Mouse (Mus musculus) 3134 (cell line): Measurements from ENCODE around the gene Dut.
"Not testable (repeated sequence)": the region's sequence is repeated elsewhere in the genome, so short reads cannot be mapped to it uniquely, and the experiment has no call there.

Source experiments
- DNase-seq: peaks from one replicate; pipeline ENCODE4 v3.0.0-alpha.2; 2011; ENCODE audit warnings: low spot score; ENCODE audit not compliant: insufficient read length; ENCODE audit errors: extremely low read depth

The Dut gene

GRCm38 (mm10) chr2:125253699-125254098 lies 6.7 kb downstream of the Dut start:
- DNase-seq: no peak

DNA sequence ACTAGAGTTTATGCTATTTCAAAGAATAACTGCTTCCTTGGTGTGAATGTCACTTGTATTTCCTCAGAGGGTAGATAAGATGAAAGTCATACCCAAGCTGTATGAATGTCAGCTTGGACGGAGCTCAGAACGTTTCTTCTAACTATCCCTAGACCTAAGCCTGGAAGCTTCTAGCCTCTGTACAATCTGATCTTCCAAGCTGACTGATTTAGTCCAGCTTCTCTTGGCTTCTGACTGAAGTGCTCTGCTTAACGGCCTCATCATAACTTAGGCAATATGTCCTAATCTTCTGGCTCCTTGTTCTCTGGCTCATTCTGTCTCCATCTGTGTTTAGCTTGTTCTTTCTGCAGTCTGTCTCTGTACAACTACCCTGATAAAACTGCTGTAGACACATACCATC lies 7.6 kb downstream of the Dut start:
- DNase-seq: no peak

DNA sequence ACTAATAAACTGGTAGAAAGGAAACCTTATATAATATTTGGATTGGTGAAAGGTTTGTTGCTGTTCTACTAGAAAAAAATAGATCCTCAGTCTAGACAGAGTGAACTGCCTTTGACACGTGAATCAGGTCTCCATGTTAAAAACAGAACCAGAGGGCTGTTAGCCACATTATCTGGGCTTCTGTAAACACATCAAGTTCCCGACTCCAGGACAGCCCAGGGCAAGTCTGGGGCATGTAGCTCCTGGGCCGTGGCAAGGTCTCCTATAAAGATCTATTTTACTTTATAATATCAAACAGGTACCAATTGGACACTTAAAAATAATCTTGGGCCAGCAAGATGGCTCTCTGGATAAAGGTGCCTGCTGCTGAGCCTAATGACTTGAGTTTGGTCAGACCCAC lies 8.9 kb downstream of the Dut start:
- no peak for DNase-seq

- DNase-seq: no peak
These were observed 12.5 kb downstream of the Dut start for GRCm38 (mm10) chr2:125259230-125260120.

DNA sequence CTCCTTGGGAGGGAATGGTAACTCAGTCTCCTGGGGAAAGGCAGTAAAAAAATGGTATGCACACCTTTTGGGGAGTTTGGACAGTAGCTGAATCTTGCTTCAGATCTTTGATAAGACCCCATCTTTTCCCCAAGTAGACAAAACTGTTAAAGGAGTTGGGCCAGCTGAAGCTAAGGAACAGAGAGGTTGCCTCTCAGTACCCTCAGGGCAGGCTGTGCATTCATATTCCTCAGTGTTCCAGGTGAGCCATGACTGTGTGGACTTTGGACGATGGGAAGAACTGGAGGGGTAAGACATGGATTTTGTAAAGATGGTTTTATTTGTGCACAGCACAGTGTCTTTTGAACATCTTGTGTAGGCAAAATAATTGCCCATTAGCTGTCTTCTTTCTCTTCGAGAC lies 13.3 kb downstream of the Dut start:
- no peak for DNase-seq

- peak; percentile 37 for DNase-seq
These were observed 16.1 kb downstream of the Dut start for GRCm38 (mm10) chr2:125263056-125263455.

DNA sequence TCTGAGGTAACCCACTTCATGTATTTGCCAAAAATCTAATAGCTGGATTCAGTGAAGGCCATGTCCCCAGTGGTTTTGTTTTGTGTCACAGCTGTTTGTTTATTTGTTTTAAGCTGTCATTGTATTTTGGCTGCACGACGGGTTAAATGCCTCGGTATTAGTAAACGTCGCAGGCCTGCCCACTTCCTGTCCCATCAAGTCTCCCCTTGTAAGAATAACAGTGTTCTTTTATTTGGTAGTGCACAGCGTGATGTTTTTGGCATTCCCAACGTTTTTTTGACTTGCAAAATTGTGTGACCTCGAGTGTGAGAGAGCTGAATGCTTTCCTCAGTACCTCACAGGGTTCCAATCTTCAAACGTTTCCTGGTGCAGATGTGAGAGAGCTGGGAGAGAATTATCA lies 16.8 kb downstream of the Dut start:
- peak; percentile 41 for DNase-seq

DNA sequence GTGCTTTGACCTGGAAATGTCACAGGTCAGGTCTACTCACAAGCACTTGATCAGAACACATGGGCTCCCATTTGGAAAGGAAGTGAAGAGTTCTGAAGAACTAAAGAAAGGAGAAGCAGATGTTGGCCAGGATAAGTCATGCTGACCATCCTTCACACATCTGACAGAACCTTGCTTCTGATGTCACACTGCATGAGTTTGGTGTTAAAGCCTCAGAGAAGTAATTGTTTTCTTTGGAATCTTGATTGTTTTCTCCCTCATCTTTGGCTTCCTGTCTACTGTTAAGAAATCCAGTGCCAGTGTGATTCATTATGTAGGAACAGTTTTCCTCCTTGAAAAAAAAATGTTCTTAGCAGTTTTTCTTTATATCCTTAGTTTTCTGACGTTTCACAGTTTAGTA lies 21.9 kb downstream of the Dut start:
- DNase-seq: peak; percentile 40

DNA sequence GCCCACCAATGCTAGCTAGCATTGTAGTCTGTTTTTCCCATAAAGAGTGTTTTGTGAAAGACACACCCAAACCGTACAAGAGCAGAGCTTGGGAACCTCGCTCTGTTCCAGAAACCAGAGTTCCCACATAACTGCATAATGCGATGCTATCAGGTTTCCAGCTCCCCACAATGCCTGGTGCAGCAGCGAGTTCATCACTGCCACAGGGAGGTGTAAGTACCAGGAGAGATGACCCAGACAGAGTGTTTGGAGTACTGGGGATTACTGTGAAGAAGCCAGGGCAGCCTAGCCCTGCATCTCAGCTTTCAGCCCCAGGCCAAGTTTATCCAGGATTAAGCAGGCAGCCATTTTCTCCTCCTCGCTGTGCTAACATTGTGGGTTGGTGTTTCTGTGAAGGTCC lies 28.6 kb downstream of the Dut start:
- DNase-seq: no peak

GRCm38 (mm10) chr2:125276692-125277091 lies 29.7 kb downstream of the Dut start:
- no peak for DNase-seq

DNA sequence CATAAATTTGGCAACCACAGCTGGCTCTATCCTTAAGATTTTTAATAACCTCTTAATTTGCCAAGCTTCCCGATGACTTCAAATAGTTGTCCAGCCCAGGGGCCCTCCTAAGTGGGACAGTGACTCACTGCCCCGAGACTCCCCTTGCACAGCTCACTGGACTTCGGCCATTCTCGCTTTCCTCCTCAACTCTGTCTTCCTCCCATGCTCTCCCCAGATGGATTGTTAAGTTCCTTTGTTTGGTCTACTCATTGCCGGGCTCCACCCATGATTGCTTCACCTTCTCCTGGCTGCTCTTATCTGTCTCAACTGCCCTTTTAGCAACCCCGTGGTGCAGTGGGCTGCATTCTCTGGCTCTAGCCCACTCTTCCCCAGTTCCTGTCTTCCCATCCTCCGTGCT lies 31.5 kb downstream of the Dut start:
- peak; percentile 47 for DNase-seq

DNA sequence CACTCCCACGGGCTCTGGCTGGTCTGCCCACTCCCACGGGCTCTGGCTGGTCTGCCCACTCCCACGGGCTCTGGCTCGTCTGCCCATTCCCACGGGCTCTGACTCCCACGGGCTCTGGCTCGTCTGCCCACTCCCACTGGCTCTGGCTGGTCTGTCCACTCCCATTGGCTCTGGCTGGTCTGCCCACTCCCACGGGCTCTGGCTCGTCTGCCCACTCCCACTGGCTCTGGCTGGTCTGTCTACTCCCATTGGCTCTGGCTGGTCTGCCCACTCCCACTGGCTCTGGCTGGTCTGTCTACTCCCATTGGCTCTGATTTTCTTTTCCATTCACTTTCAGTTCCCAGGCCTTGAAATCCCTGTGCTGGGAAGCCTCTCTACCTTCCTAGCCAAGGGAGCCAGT lies 33.0 kb downstream of the Dut start:
- DNase-seq: not testable (repeated sequence)

GRCm38 (mm10) chr2:125282334-125283206 lies 35.6 kb downstream of the Dut start:
- no peak for DNase-seq

GRCm38 (mm10) chr2:125285777-125286176 lies 38.8 kb downstream of the Dut start:
- DNase-seq: no peak

DNA sequence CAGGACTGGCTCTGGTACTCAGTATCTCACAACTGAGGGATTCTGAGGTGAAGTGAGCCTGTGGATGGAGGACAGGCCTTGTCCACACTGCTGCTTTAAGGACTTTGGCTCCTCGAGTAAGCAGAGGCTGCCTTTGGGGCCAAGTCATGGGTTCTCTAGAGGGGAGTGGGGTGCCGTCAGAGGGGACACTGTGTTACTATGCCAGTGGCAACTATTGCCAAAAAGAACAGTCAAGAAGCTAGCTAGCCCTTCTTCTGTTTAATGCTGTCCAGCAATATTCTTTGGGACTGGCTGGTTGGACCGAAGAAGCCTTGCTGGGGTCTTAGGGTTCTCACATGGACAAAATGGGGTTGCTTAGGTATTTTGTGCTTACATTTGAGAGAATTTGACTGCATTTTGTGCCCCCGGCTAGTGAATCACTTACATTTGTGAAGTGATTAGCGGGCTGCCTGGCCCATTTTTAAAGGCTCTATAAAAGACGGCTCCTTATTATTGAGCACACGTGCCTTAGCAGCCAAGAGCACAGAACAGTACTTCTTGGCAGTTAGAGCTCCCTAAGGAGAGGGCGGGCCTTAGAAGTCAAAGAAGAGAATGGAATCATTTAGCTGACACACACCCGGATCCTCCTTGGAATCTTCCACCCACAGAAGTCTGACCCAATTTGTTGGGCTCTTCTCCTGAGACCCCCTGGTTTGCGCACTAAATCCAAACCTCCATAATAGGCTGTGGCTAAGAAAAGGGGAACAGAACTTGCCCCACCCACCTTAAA lies 43.4 kb downstream of the Dut start:
- DNase-seq: no peak

GRCm38 (mm10) chr2:125291101-125291500 lies 44.1 kb downstream of the Dut start:
- no peak for DNase-seq

- DNase-seq: no peak
These were observed 45.6 kb downstream of the Dut start for GRCm38 (mm10) chr2:125292616-125293015.

GRCm38 (mm10) chr2:125293969-125294491 lies 47.0 kb downstream of the Dut start:
- peak; percentile 65 for DNase-seq

DNA sequence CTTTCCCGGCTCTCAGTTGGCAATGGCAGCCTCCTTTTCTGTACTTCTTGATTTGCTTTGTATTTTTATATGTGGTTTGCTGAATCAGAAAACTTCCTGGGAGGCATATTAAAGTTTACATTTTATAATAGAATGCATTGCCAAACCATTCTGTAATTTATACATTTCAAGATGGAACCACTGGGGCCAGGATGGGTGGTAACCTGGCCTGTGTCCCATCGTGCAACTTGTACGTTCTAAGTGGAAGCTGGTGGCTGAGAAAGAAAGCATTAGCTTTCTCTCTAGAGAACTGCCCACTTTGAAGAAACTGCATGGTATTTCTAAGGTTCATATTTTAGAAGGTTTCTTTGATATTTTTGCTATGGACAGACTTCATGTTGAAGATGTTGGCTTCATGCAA lies 48.5 kb downstream of the Dut start:
- DNase-seq: no peak

GRCm38 (mm10) chr2:125298841-125299240 lies 51.9 kb downstream of the Dut start:
- no peak for DNase-seq
